Mouse (Mus musculus) lung, adult 2 months (tissue): ENCODE results near the gene Chfr.

ENCODE experiments used
- CTCF ChIP-seq: fragments of 200-500 bp; IDR thresholded peaks from 2 replicates; pipeline ENCODE4 v1.5.1; 2011; ENCODE audit warnings: mild to moderate bottlenecking, low read length, control low read depth; ENCODE audit not compliant: insufficient read depth
- POLR2A ChIP-seq: fragments of 200-500 bp; IDR thresholded peaks from 2 replicates; pipeline ENCODE4 v1.6.1; 2011; ENCODE audit warnings: low read depth, mild to moderate bottlenecking, control low read depth, low read length, borderline replicate concordance; ENCODE audit errors: extremely low read depth

GRCm38 (mm10) chr5:110102429-110102828 lies 33.2 kb upstream of the Chfr start:
- TF ChIP-seq CTCF (no peak), POLR2A (peak; percentile 11; the same call in 1 of the 2 replicates)
